Mouse (Mus musculus) cerebellum, postnatal 4 days (tissue): Measurements from ENCODE around the gene Spata20.

Source experiments
- DNase-seq, 2 experiments: peaks; one replicate each; pipeline ENCODE4 v3.0.0; 2022; ENCODE audit warnings: low spot score in 2 of 2, mixed read lengths in 1 of 2

Spata20 gene

GRCm38 (mm10) chr11:94486001-94486400, at the start of gene Spata20:
Gene Spata20 (minus strand): TSS chr11:94486179.
- peak; percentile 90 to 96 for DNase-seq

- no peak for DNase-seq
These were observed 47.2 kb upstream of the Spata20 start for GRCm38 (mm10) chr11:94533171-94533570.

GRCm38 (mm10) chr11:94528879-94529278, 42.9 kb upstream of the Spata20 start:
- no peak for DNase-seq

GRCm38 (mm10) chr11:94526171-94526879, 40.3 kb upstream of the Spata20 start:
- DNase-seq, result no peak

GRCm38 (mm10) chr11:94521219-94521843, 35.4 kb upstream of the Spata20 start, which contains the start of gene Mycbpap:
Gene Mycbpap (minus strand): TSS chr11:94521742.
- DNase-seq, result peak in 1 of 2 experiments; percentile 45

GRCm38 (mm10) chr11:94513452-94513851, 27.5 kb upstream of the Spata20 start:
- DNase-seq, result no peak

- no peak for DNase-seq
These were observed 23.0 kb upstream of the Spata20 start for GRCm38 (mm10) chr11:94508976-94509375.

GRCm38 (mm10) chr11:94501482-94501881, 15.5 kb upstream of the Spata20 start:
- DNase-seq, result no peak

- DNase-seq, result no peak
These were observed 14.4 kb upstream of the Spata20 start for GRCm38 (mm10) chr11:94500362-94500761.

- no peak for DNase-seq
These were observed 13.7 kb upstream of the Spata20 start, which contains the start of gene Epn3 for GRCm38 (mm10) chr11:94499661-94500152. Gene Epn3 (minus strand): TSS chr11:94499974.

GRCm38 (mm10) chr11:94499035-94499434, 13.1 kb upstream of the Spata20 start:
- DNase-seq, result no peak

- DNase-seq, result peak in 1 of 2 experiments; percentile 36
These were observed 12.4 kb upstream of the Spata20 start for GRCm38 (mm10) chr11:94498093-94498996.

- DNase-seq, result no peak
These were observed 9.4 kb upstream of the Spata20 start for GRCm38 (mm10) chr11:94495415-94495814.

- no peak for DNase-seq
These were observed 5.7 kb upstream of the Spata20 start for GRCm38 (mm10) chr11:94491749-94492099.

- DNase-seq, result peak in 1 of 2 experiments; percentile 64
These were observed 5.2 kb upstream of the Spata20 start for GRCm38 (mm10) chr11:94491035-94491748.

GRCm38 (mm10) chr11:94489745-94490144, 3.8 kb upstream of the Spata20 start:
- peak in 1 of 2 experiments; percentile 1 for DNase-seq

- DNase-seq, result no peak
These were observed 3.0 kb upstream of the Spata20 start for GRCm38 (mm10) chr11:94488767-94489533.

- no peak for DNase-seq
These were observed 756 bp downstream of the Spata20 start for GRCm38 (mm10) chr11:94485223-94485622.

- no peak for DNase-seq
These were observed 1.3 kb downstream of the Spata20 start for GRCm38 (mm10) chr11:94484636-94485035.

- no peak for DNase-seq
These were observed 2.1 kb downstream of the Spata20 start for GRCm38 (mm10) chr11:94483921-94484320.
